Mouse (Mus musculus): ENCODE measurements around the gene Cd83. TPM values are rescaled to one million over a fixed set of nuclear protein-coding genes. Genes with fewer than 3 reads are reported as not detected.

Cd83 gene
- polyA plus RNA-seq, 1 experiment from 2014 or later, result 16.0 TPM

DNA sequence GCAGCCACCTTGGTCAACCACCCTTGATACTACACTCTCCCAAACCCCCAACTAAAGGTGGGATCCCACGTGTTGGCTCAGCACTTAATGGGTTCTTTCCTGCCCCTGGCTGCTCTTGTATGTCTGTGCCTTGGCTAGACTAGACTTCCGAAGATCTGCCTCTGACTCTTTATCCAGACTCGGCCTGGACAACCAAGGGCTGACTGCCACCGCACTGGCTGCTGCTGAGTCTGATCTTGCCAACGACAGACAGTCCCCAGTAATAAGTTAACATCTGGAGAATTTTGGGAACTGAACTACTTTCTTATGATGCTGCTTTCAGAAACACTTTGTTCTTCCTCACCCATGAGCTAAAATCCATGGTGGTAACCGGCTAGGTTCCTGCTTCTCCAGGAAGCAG lies 26.0 kb downstream of the Cd83 start:
- Histone ChIP-seq H3K36me3 (ENCODE audit: control insufficient read depth, insufficient read depth, low read length) (no peaks in the 10 kb centered on the region), H3K9ac (ENCODE audit: low read length) (no peak overlapping the region), H3K27ac (ENCODE audit: low read depth, low read length) (no peak overlapping the region), H3K9me3 (ENCODE audit: control insufficient read depth, low read length) (no peaks in the 10 kb centered on the region), H3K27me3 (ENCODE audit: control insufficient read depth, insufficient read depth, low read length) (no peaks in the 10 kb centered on the region), H3K4me3 (ENCODE audit: low read depth, low read length) (no peak overlapping the region), H3K4me1 (ENCODE audit: control insufficient read depth, insufficient read depth, low read length) (peaks cover 14% of the 10 kb centered on the region), H3K4me2 (ENCODE audit: low read depth) (no peak overlapping the region)
- ATAC-seq (ENCODE audit: insufficient read depth, low FRiP score, low TSS enrichment) (no peak), DNase-seq (ENCODE audit: low spot score) (no peak)
- 83% methylated on average over 6 of the region's 6 CpGs for WGBS

- Histone ChIP-seq H3K36me3 (ENCODE audit: control insufficient read depth, insufficient read depth, low read length) (no peaks in the 10 kb centered on the region), H3K4me3 (ENCODE audit: low read depth, low read length) (no peak overlapping the region), H3K27ac (ENCODE audit: low read depth, low read length) (no peak overlapping the region), H3K27me3 (ENCODE audit: control insufficient read depth, insufficient read depth, low read length) (no peaks in the 10 kb centered on the region), H3K9ac (ENCODE audit: low read length) (no peak overlapping the region), H3K4me1 (ENCODE audit: control insufficient read depth, insufficient read depth, low read length) (peaks cover 6% of the 10 kb centered on the region), H3K4me2 (ENCODE audit: low read depth) (no peak overlapping the region), H3K9me3 (ENCODE audit: control insufficient read depth, low read length) (no peaks in the 10 kb centered on the region)
- ATAC-seq (ENCODE audit: insufficient read depth, low FRiP score, low TSS enrichment), result no peak
- no peak for DNase-seq (ENCODE audit: low spot score)
- WGBS, result 89% methylated on average over 3 of the region's 3 CpGs
Observed at GRCm38 (mm10) chr13:43811835-43812234, 27.3 kb downstream of the Cd83 start.

- ATAC-seq (ENCODE audit: insufficient read depth, low FRiP score, low TSS enrichment), result no peak
- Histone ChIP-seq H3K36me3 (ENCODE audit: control insufficient read depth, insufficient read depth, low read length) (no peaks in the 10 kb centered on the region), H3K27ac (ENCODE audit: low read depth, low read length) (no peak overlapping the region), H3K4me1 (ENCODE audit: control insufficient read depth, insufficient read depth, low read length) (no peaks in the 10 kb centered on the region), H3K9me3 (ENCODE audit: control insufficient read depth, low read length) (no peaks in the 10 kb centered on the region), H3K9ac (ENCODE audit: low read length) (no peak overlapping the region), H3K4me2 (ENCODE audit: low read depth) (no peak overlapping the region), H3K4me3 (ENCODE audit: low read depth, low read length) (no peak overlapping the region), H3K27me3 (ENCODE audit: control insufficient read depth, insufficient read depth, low read length) (no peaks in the 10 kb centered on the region)
- no peak for DNase-seq (ENCODE audit: low spot score)
- 85% methylated on average over 8 of the region's 8 CpGs for WGBS
Observed at GRCm38 (mm10) chr13:43813431-43813830, 28.9 kb downstream of the Cd83 start.

- H3K4me1 ChIP-seq (ENCODE audit: control insufficient read depth, insufficient read depth, low read length), result no peaks in the 10 kb centered on the region
- H3K36me3 ChIP-seq (ENCODE audit: control insufficient read depth, insufficient read depth, low read length), result no peaks in the 10 kb centered on the region
- H3K4me3 ChIP-seq (ENCODE audit: low read depth, low read length), result no peak overlapping the region
- H3K9me3 ChIP-seq (ENCODE audit: control insufficient read depth, low read length), result no peaks in the 10 kb centered on the region
- no peak for ATAC-seq (ENCODE audit: insufficient read depth, low FRiP score, low TSS enrichment)
- 86% methylated on average over 3 of the region's 3 CpGs for WGBS
- H3K27ac ChIP-seq (ENCODE audit: low read depth, low read length), result no peak overlapping the region
- H3K9ac ChIP-seq (ENCODE audit: low read length), result no peak overlapping the region
- no peaks in the 10 kb centered on the region for H3K27me3 ChIP-seq (ENCODE audit: control insufficient read depth, insufficient read depth, low read length)
- H3K4me2 ChIP-seq (ENCODE audit: low read depth), result no peak overlapping the region
- no peak for DNase-seq (ENCODE audit: low spot score)
Observed at GRCm38 (mm10) chr13:43817461-43817860, 32.9 kb downstream of the Cd83 start.

- Histone ChIP-seq H3K9ac (ENCODE audit: low read length) (no peak overlapping the region), H3K27me3 (ENCODE audit: control insufficient read depth, insufficient read depth, low read length) (no peaks in the 10 kb centered on the region), H3K4me1 (ENCODE audit: control insufficient read depth, insufficient read depth, low read length) (no peaks in the 10 kb centered on the region), H3K27ac (ENCODE audit: low read depth, low read length) (no peak overlapping the region), H3K4me2 (ENCODE audit: low read depth) (no peak overlapping the region), H3K36me3 (ENCODE audit: control insufficient read depth, insufficient read depth, low read length) (no peaks in the 10 kb centered on the region), H3K4me3 (ENCODE audit: low read depth, low read length) (no peak overlapping the region), H3K9me3 (ENCODE audit: control insufficient read depth, low read length) (no peaks in the 10 kb centered on the region)
- no peak for DNase-seq (ENCODE audit: low spot score)
- 69% methylated on average over 7 of the region's 7 CpGs for WGBS
- no peak for ATAC-seq (ENCODE audit: insufficient read depth, low FRiP score, low TSS enrichment)
Observed at GRCm38 (mm10) chr13:43818307-43819019, 33.9 kb downstream of the Cd83 start.

DNA sequence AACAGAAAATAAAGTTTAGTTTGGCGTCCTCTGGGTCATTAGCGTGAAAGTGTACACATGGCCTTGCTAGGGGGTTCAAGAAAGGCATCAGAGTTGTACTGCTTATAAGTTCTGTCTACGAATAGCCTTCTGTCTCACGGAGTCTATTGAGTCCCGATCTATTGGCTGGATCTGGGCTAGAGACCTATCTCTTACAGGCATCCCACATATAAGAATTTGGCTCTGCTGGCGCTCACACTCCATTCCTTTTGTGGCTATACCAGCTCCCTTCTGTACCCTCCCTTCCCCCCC lies 34.4 kb downstream of the Cd83 start:
- WGBS, result 94% methylated on average over 6 of the region's 6 CpGs
- no peak for DNase-seq (ENCODE audit: low spot score)

DNA sequence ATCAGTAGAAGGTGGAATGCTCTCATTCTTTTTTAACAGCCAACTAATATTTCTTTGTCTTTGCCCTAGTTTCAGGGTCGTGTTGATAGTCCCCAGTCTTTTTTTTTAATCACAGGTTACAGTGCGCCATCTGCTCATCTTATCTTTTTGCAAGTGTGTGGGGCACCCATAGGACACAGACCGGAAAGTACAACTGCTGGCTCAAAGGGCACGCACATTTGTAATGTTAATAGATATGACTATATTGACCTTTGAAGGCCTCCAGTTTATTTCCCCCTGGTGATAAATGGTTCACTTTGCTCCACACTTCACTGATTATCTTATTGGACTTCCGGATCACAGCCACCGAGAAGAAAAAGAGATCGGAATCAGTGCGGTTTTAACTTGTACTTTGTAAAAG lies 35.5 kb downstream of the Cd83 start:
- Histone ChIP-seq H3K27ac (ENCODE audit: low read depth, low read length) (no peak overlapping the region), H3K4me2 (ENCODE audit: low read depth) (no peak overlapping the region), H3K4me3 (ENCODE audit: low read depth, low read length) (no peak overlapping the region), H3K4me1 (ENCODE audit: control insufficient read depth, insufficient read depth, low read length) (no peaks in the 10 kb centered on the region), H3K36me3 (ENCODE audit: control insufficient read depth, insufficient read depth, low read length) (no peaks in the 10 kb centered on the region), H3K9me3 (ENCODE audit: control insufficient read depth, low read length) (no peaks in the 10 kb centered on the region), H3K27me3 (ENCODE audit: control insufficient read depth, insufficient read depth, low read length) (no peaks in the 10 kb centered on the region), H3K9ac (ENCODE audit: low read length) (no peak overlapping the region)
- WGBS, result 86% methylated on average over 8 of the region's 8 CpGs
- ATAC-seq (ENCODE audit: insufficient read depth, low FRiP score, low TSS enrichment), result no peak
- DNase-seq (ENCODE audit: low spot score), result no peak

More for the DNA sequence above, 34.4 kb downstream of the Cd83 start:
- no peak overlapping the region for H3K9ac ChIP-seq (ENCODE audit: low read length)
- H3K36me3 ChIP-seq (ENCODE audit: control insufficient read depth, insufficient read depth, low read length), result no peaks in the 10 kb centered on the region
- no peaks in the 10 kb centered on the region for H3K27me3 ChIP-seq (ENCODE audit: control insufficient read depth, insufficient read depth, low read length)
- H3K9me3 ChIP-seq (ENCODE audit: control insufficient read depth, low read length), result no peaks in the 10 kb centered on the region
- H3K4me3 ChIP-seq (ENCODE audit: low read depth, low read length), result no peak overlapping the region
- no peak overlapping the region for H3K27ac ChIP-seq (ENCODE audit: low read depth, low read length)
- ATAC-seq (ENCODE audit: insufficient read depth, low FRiP score, low TSS enrichment), result no peak
- no peak overlapping the region for H3K4me2 ChIP-seq (ENCODE audit: low read depth)
- H3K4me1 ChIP-seq (ENCODE audit: control insufficient read depth, insufficient read depth, low read length), result no peaks in the 10 kb centered on the region

DNA sequence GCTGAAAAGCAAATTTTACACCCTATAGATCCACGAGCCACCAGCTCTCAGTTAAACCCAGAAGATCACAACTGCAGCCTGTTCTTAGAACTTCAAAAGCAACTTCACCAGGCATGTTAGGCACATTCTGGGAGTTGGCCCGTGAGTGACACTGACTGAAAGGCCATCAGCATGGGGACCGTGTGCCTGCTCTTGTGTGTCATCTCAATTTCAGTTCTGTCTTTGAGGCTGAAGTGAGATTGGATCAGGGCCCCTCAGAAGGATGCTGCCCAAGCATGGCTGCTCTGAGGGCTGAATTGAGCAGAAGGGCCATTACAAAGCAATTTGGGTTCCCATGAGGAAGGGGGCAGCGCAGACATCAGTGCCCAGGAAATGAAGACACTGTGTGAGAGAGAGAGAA lies 37.7 kb downstream of the Cd83 start:
- no peak overlapping the region for H3K27ac ChIP-seq (ENCODE audit: low read depth, low read length)
- H3K4me3 ChIP-seq (ENCODE audit: low read depth, low read length), result no peak overlapping the region
- WGBS, result 77% methylated on average over 4 of the region's 4 CpGs
- no peaks in the 10 kb centered on the region for H3K4me1 ChIP-seq (ENCODE audit: control insufficient read depth, insufficient read depth, low read length)
- ATAC-seq (ENCODE audit: insufficient read depth, low FRiP score, low TSS enrichment), result no peak
- H3K36me3 ChIP-seq (ENCODE audit: control insufficient read depth, insufficient read depth, low read length), result no peaks in the 10 kb centered on the region
- no peak overlapping the region for H3K4me2 ChIP-seq (ENCODE audit: low read depth)
- H3K27me3 ChIP-seq (ENCODE audit: control insufficient read depth, insufficient read depth, low read length), result no peaks in the 10 kb centered on the region
- DNase-seq (ENCODE audit: low spot score), result no peak
- no peak overlapping the region for H3K9ac ChIP-seq (ENCODE audit: low read length)
- no peaks in the 10 kb centered on the region for H3K9me3 ChIP-seq (ENCODE audit: control insufficient read depth, low read length)

- Histone ChIP-seq H3K27me3 (ENCODE audit: control insufficient read depth, insufficient read depth, low read length) (no peaks in the 10 kb centered on the region), H3K36me3 (ENCODE audit: control insufficient read depth, insufficient read depth, low read length) (no peaks in the 10 kb centered on the region), H3K4me2 (ENCODE audit: low read depth) (no peak overlapping the region), H3K9me3 (ENCODE audit: control insufficient read depth, low read length) (no peaks in the 10 kb centered on the region), H3K4me3 (ENCODE audit: low read depth, low read length) (no peak overlapping the region), H3K4me1 (ENCODE audit: control insufficient read depth, insufficient read depth, low read length) (0 out of 2 replicates have a peak, but pooled peaks cover 4% of the 10 kb centered on the region), H3K9ac (ENCODE audit: low read length) (no peak overlapping the region), H3K27ac (ENCODE audit: low read depth, low read length) (no peak overlapping the region)
- ATAC-seq (ENCODE audit: insufficient read depth, low FRiP score, low TSS enrichment) (no peak), DNase-seq (ENCODE audit: low spot score) (no peak)
- WGBS, result 45% methylated on average over 5 of the region's 5 CpGs
Observed at GRCm38 (mm10) chr13:43828648-43829047, 44.1 kb downstream of the Cd83 start.
